Mouse (Mus musculus) heart, embryonic 13.5 days (tissue): ENCODE data around the gene Spaca6. TPM values are rescaled to one million over a fixed set of nuclear protein-coding genes. Genes with fewer than 3 reads are reported as not detected.

ENCODE experiments used
- ATAC-seq: fragments of 200-750 bp; cut with Nextera tagmentation; 2 replicates; pipeline ENCODE4 v1.8.0; 2017; ENCODE audit warnings: moderate TSS enrichment; ENCODE audit not compliant: insufficient number of reproducible peaks, low FRiP score, low TSS enrichment; ENCODE audit errors: extremely low read depth
- H3K27ac ChIP-seq: fragments of 300-500 bp; sonication (generic); replicated peaks from 2 replicates; pipeline ENCODE4 v1.5.1; 2015; ENCODE audit warnings: moderate library complexity, mild to moderate bottlenecking, inconsistent platforms
- H3K27me3 ChIP-seq: fragments of 300-500 bp; sonication (generic); replicated peaks from 2 replicates; pipeline ENCODE4 v1.6.1; 2015; ENCODE audit warnings: mild to moderate bottlenecking, inconsistent platforms
- H3K36me3 ChIP-seq: fragments of 300-500 bp; sonication (generic); 2 replicates; pipeline ENCODE4 v1.6.1; 2015; ENCODE audit warnings: mild to moderate bottlenecking, inconsistent platforms
- H3K4me1 ChIP-seq: fragments of 300-500 bp; sonication (generic); 2 replicates; pipeline ENCODE4 v1.6.1; 2015; ENCODE audit warnings: inconsistent platforms
- H3K4me2 ChIP-seq: fragments of 300-500 bp; sonication (generic); 2 replicates; pipeline ENCODE4 v1.6.1; 2015; ENCODE audit warnings: inconsistent platforms, mild to moderate bottlenecking, moderate library complexity
- H3K4me3 ChIP-seq: fragments of 300-500 bp; sonication (generic); 2 replicates; pipeline ENCODE4 v1.5.1; 2015; ENCODE audit warnings: moderate library complexity, mild to moderate bottlenecking, inconsistent platforms
- H3K9ac ChIP-seq: fragments of 300-500 bp; sonication (generic); 2 replicates; pipeline ENCODE4 v1.6.1; 2015; ENCODE audit warnings: inconsistent platforms, mild to moderate bottlenecking, moderate library complexity
- H3K9me3 ChIP-seq: fragments of 300-500 bp; sonication (generic); 2 replicates; pipeline ENCODE4 v1.6.1; 2016; ENCODE audit warnings: inconsistent platforms
- WGBS: fragments of 180-500 bp; shearing (Covaris S2); methylation state at CpG from one replicate; pipeline ENCODE4 v1.1.7; 2015; ENCODE audit warnings: mixed read lengths; 5-methylcytosine and 5-hydroxymethylcytosine counted together
- polyA plus RNA-seq: library from polyadenylated mRNA; unstranded; fragments of >200 nt; fragmentation: Nextera tagmentation; extraction: Ambion mirVana; gene quantifications from 2 replicates; pipeline ENCODE4 v1.2.1, GENCODE M21; 2015

Gene Spaca6
- polyA plus RNA-seq, 1 experiment from 2014 or later = 27.0 TPM

DNA sequence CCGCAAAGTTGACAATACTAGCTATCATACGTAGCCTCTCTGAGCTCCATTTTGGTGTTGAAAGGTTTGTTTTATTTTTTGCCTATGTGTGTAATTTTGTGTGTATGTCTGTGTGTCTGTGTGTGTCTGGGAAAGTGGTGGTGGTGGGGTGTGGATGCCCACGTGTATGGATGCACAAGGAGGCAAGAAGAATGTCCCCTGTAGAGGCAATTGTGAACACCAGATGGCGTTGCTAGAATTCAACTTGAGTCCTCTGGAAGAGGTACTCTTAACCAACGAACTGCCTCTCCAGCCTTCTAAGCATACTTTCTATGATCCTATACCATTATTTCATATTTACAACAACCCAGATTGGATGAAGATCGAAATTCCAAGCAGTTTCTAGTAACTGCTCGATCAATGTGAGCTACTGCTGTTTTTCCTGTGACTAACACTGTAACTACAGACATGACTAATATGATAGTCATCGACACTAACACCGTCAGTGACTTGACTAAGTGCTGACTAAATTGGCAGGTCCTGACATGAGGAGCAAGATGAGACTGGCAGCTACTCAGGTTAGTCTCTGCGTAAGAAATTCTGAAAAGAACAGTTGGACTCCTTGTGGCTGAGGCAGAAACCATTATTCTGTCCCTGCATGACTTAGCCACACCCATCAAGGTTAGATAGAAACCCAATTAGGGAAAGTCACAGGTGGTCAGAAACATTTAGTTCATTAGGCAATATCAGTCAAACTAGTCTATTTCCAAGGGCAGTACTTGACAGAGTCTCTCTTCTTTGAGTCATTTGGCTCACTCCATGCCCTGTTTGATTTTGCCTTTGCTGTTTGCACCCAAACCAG, 18.4 kb downstream of the Spaca6 start:
- Histone ChIP-seq H3K4me2 (no peak overlapping the region), H3K27ac (no peak overlapping the region), H3K27me3 (peaks cover 14% of the 10 kb centered on the region), H3K9me3 (no peaks in the 10 kb centered on the region), H3K4me3 (no peak overlapping the region), H3K4me1 (peaks cover 10% of the 10 kb centered on the region), H3K36me3 (peaks cover 32% of the 10 kb centered on the region), H3K9ac (no peak overlapping the region)
- 70% methylated on average over 10 of the region's 10 CpGs for WGBS
- ATAC-seq = no peak

DNA sequence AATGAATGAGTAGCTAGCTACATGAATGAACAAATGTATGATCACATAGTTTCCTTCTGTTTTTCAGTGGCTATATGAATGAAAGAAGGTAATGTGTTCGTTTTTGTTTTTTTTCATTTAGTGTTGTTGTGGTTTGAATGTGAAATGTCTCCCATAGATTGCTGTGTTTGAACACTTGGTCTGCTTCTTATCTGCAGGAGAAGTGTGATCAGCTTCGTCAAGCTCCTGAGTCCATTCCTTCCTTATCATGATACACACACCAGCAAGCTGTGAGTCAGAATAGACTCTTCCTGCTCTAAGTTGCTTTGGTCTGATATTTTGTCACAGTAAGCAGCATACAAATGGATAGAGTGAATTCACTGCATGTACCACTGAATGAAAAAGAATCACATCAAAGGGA, 22.0 kb downstream of the Spaca6 start:
- Histone ChIP-seq H3K9me3 (no peaks in the 10 kb centered on the region), H3K4me3 (no peak overlapping the region), H3K4me2 (no peak overlapping the region), H3K36me3 (peaks cover 11% of the 10 kb centered on the region; the same call in 1 of the 2 replicates), H3K27ac (no peak overlapping the region), H3K4me1 (peaks cover 6% of the 10 kb centered on the region; the same call in 1 of the 2 replicates), H3K27me3 (peaks cover 17% of the 10 kb centered on the region), H3K9ac (no peak overlapping the region)
- no peak for ATAC-seq
- WGBS = 41% methylated on average over 2 of the region's 2 CpGs

DNA sequence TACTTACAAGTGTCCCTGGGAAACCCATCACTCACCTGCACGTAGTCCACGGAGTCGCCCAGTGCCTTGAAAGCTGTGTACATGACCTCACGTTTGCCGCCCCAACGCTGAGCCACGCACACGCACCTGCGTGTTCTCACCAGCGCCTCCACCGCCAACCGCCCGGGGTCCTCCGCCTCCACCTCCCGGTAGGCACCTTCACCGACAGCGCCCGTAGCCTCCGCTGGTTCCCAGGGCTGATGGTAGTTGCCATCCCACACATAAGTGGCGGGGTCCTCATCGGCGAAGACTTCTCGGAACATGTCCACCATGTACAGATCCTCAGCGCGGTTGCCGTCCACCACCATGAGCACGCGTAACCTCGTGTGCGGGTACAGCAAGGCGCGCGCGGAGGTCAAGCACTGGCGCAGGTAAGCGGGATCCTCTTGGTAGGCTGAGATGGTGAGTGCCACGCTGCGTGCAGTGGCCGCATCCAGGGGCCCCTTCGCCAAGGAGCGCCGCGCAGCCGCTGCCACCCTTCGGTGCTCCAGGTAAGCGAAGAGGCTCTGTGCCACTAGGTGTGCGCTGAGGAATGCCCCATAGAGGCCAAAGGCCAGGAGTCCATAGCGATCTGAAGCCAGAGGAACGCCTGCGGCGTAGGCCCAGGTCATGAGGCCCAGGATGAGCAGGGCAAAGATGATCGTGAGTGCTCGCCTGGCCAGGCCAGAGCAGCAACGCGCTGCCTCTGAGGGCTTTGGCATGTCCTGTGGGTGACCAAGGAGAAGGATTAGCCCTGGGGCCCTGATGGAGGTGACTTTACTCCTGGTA, 23.2 kb downstream of the Spaca6 start:
- ATAC-seq = no peak
- Histone ChIP-seq H3K9ac (no peak overlapping the region), H3K36me3 (peaks cover 11% of the 10 kb centered on the region; the same call in 1 of the 2 replicates), H3K4me3 (peak overlapping the region; percentile 17), H3K27me3 (peaks cover 17% of the 10 kb centered on the region), H3K4me1 (peaks cover 6% of the 10 kb centered on the region; the same call in 1 of the 2 replicates), H3K27ac (no peak overlapping the region), H3K9me3 (no peaks in the 10 kb centered on the region), H3K4me2 (peak overlapping the region; percentile 49)
- WGBS = 19% methylated on average over 55 of the region's 55 CpGs

DNA sequence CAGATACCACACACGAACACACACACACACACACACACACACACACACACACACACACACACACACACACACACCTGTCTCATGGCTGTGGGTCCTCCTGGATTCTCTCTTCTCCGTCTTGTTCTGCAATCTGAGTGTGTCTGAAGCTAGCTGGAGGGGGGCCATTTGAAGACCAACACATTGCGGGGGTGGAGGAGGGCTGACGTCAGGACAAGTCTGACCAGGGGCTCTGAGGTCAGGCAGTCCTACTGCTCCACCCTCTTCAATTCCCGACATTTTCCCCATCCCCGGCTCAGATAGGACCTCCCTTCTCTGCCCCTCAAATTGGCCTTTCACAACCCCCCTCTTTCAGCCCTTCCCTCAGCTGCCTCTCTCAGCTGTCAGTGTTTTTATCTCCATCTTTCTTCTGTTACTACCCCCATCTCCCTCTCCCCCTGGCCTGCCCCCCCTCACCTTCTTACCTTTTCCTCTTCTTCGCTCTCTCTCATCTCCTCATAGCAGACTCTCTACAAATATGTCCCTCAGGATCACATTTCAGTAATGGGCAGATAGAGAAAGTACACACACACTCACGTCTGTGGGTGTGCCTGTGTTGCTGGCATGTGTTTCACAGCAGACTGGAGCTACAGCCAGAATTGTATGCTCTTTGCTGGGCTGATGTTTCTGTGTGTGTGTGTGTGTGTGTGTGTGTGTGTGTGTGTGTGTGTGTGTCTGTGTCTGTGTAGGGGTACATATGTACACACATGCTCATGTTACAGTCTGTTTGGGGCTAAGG, 28.3 kb downstream of the Spaca6 start, which contains the start of gene Has1:
Has1 (minus strand) TSS at position 142 of the 775 bp plus-strand sequence.
- no peak within 1 kb of the TSS for H3K27ac ChIP-seq
- no peaks in the 10 kb centered on the region for H3K9me3 ChIP-seq
- H3K4me1 ChIP-seq = peaks cover 2% of the 10 kb centered on the region; the same call in 1 of the 2 replicates
- H3K27me3 ChIP-seq = peaks cover 5% of the 10 kb centered on the region
- 36% methylated on average over 8 of the region's 8 CpGs for WGBS
- H3K36me3 ChIP-seq = peaks cover 8% of the 10 kb centered on the region; the same call in 1 of the 2 replicates
- no peak within 1 kb of the TSS for H3K9ac ChIP-seq
- no peak for ATAC-seq
- no peak within 1 kb of the TSS for H3K4me2 ChIP-seq
- H3K4me3 ChIP-seq = no peak within 1 kb of the TSS

DNA sequence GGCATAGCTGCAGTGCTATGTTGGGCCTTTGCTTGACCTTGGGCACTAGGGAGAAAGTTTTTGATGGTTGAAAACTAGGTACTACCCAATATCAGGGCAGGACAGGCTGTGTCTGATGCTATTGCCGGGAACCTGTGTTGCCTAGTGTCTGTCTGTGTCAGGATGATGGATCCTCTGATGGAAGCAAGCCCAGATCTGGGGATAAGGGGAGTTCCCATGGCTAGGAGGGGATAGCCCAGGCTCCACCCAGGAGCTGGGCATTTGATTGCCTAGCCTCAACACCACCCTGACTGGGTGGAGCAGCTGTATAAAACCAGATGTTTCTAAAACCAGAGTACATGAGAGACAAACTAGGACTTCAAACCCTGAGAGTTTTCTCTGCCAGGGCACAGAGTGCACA, 29.7 kb downstream of the Spaca6 start:
- no peak overlapping the region for H3K4me2 ChIP-seq
- no peaks in the 10 kb centered on the region for H3K9me3 ChIP-seq
- H3K36me3 ChIP-seq = peaks cover 6% of the 10 kb centered on the region; the same call in 1 of the 2 replicates
- no peaks in the 10 kb centered on the region for H3K4me1 ChIP-seq
- 66% methylated on average over 1 of the region's 1 CpGs for WGBS
- H3K9ac ChIP-seq = no peak overlapping the region
- H3K27me3 ChIP-seq = no peaks in the 10 kb centered on the region
- H3K4me3 ChIP-seq = no peak overlapping the region
- no peak overlapping the region for H3K27ac ChIP-seq
- no peak for ATAC-seq

DNA sequence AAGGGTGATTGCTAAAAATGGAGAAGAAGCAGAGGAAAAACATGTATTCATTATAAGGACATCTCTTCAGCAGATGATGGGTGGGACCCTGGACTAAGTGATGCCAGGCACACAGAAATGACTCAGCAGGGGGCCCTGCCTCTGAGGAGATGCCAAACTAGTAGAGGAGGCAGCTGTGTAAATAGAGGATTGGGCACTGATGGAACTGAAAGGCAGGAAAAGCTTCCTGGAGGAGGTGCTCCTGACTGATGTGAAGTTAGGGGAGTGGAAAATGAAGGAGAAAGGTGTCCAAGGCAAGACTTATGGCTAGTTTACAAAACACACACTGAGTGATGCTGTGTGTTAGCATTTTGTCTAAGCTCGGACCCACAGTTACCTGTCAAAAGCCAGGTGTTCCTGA, 30.5 kb downstream of the Spaca6 start:
- WGBS = 73% methylated on average over 1 of the region's 1 CpGs

DNA sequence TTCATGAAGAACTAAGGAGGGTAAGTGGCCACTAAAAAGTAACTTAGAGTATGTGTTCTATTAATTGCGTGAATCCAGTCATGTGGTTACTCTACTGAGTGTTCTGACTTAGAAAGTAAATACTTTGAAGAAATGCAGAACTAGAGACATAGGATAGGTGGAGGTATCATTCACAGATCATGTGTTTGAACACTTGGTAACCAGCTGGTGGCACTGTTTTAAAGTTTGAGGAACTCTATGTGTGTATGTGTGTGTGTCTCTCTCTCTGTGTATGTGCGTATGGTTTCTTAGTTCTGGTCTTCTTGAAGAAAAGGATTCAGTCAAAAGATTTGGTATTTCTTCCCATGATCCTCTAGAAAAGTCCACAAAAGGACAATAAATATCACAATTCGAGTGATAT, 33.2 kb downstream of the Spaca6 start:
- no peak for ATAC-seq
- H3K9ac ChIP-seq = no peak overlapping the region
- H3K36me3 ChIP-seq = peaks cover 29% of the 10 kb centered on the region
- no peaks in the 10 kb centered on the region for H3K9me3 ChIP-seq
- no peak overlapping the region for H3K4me3 ChIP-seq
- H3K4me1 ChIP-seq = no peaks in the 10 kb centered on the region
- WGBS = 82% methylated on average over 3 of the region's 3 CpGs
- no peak overlapping the region for H3K27ac ChIP-seq
- H3K27me3 ChIP-seq = no peaks in the 10 kb centered on the region
- H3K4me2 ChIP-seq = no peak overlapping the region

More for the DNA sequence above, 30.5 kb downstream of the Spaca6 start:
- no peak overlapping the region for H3K4me3 ChIP-seq
- no peak overlapping the region for H3K27ac ChIP-seq
- no peaks in the 10 kb centered on the region for H3K27me3 ChIP-seq
- no peak overlapping the region for H3K4me2 ChIP-seq
- H3K9ac ChIP-seq = no peak overlapping the region
- no peaks in the 10 kb centered on the region for H3K4me1 ChIP-seq
- ATAC-seq = no peak
- peaks cover 8% of the 10 kb centered on the region for H3K36me3 ChIP-seq
- H3K9me3 ChIP-seq = no peaks in the 10 kb centered on the region

DNA sequence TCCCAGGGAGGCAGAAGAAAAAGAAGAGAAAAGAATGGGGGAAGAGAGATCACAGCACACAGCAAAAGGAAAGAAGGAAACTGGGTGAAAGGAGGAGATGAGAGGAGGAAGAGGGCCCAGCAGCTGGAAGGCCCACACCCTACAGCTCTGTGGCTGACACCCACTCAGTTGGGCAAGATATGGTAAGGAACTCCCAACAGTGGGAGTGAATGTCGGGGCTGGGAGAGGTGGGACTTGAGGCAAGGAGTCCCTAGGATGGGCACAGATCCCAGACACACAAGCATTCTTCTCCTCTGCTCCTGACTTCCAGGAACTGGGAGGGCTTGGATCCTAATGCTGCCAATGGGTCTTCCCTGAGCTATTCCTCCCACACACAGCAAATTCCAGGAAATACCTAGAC, 35.4 kb downstream of the Spaca6 start:
- no peak overlapping the region for H3K4me2 ChIP-seq
- no peaks in the 10 kb centered on the region for H3K27me3 ChIP-seq
- no peak overlapping the region for H3K4me3 ChIP-seq
- H3K9ac ChIP-seq = no peak overlapping the region
- 25% methylated on average over 1 of the region's 1 CpGs for WGBS
- H3K9me3 ChIP-seq = no peaks in the 10 kb centered on the region
- H3K36me3 ChIP-seq = peaks cover 42% of the 10 kb centered on the region
- ATAC-seq = no peak
- no peak overlapping the region for H3K27ac ChIP-seq
- H3K4me1 ChIP-seq = no peaks in the 10 kb centered on the region

DNA sequence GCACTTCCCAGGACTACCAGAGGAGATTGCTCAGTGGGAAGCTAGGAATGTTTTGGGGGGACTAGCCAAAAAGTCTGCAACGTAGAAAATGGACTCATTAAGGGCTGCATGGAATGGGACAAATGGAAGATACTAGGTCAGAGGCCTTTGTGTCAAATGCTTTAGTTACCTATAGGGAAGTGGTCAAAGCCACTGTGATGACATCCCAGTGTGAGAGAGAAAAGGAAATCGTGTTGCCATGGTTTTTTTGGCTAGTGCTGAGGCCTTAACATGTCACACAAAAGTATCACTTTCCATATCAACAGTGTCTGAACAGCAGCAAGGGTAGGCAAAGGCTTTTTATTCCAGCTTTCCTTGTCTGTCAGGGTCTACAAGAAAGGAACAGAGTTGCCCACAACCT, 38.2 kb downstream of the Spaca6 start:
- no peaks in the 10 kb centered on the region for H3K27me3 ChIP-seq
- 45% methylated on average over 2 of the region's 2 CpGs for WGBS
- H3K4me3 ChIP-seq = no peak overlapping the region
- no peak overlapping the region for H3K9ac ChIP-seq
- peaks cover 42% of the 10 kb centered on the region for H3K36me3 ChIP-seq
- H3K4me1 ChIP-seq = no peaks in the 10 kb centered on the region
- H3K27ac ChIP-seq = no peak overlapping the region
- ATAC-seq = no peak
- no peak overlapping the region for H3K4me2 ChIP-seq
- no peaks in the 10 kb centered on the region for H3K9me3 ChIP-seq

DNA sequence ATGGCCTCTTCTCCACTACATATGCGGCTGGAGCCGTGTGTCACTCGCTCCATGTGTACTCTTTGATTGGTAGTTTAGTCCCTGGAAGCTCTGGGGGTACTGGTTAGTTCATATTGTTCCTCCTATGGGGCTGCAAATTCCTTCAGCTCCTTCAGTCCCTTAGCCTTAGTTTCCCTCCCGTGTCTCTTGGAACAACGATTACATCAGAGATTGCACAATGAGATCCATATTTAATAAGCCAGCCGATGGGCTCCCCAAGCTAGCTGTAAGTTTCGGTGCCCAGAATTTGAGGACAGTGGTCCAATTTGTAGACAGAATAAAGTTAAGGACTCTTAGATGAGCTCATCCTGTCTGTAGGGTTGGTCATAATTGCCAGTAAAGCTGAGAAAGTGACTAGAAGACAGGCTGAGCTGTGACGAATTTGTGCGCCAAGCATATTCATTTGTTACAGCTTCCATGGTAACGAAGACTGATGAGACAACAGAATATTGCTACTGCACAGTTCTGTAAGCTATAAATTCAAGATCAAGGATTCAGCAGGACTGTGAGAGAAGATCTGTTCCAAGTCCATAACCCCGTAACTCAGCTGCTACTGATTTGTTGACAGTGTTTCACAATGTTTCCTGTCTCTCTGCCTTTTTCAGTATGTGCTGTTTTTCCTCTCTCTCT, 40.0 kb downstream of the Spaca6 start:
- Histone ChIP-seq H3K9ac (no peak overlapping the region), H3K4me3 (no peak overlapping the region), H3K36me3 (peaks cover 42% of the 10 kb centered on the region), H3K4me2 (no peak overlapping the region), H3K4me1 (no peaks in the 10 kb centered on the region), H3K9me3 (no peaks in the 10 kb centered on the region), H3K27me3 (no peaks in the 10 kb centered on the region), H3K27ac (no peak overlapping the region)
- 80% methylated on average over 11 of the region's 11 CpGs for WGBS
- ATAC-seq = no peak
